Mouse (Mus musculus) megakaryocyte, adult 5-6 weeks (primary cell): ENCODE data around the gene Lgi4. TPM values are rescaled to one million over a fixed set of nuclear protein-coding genes. Genes with fewer than 3 reads are reported as not detected.

ENCODE experiments used
- ATAC-seq: 2 replicates; pipeline ENCODE4 v1.8.0; 2016; ENCODE audit warnings: mild to moderate bottlenecking, inconsistent platforms; ENCODE audit not compliant: poor library complexity, severe bottlenecking
- total RNA-seq, 2 experiments: library from RNA; stranded (forward) in 1 of 2; stranded (reverse) in 1 of 2; fragments of 153-499, 151-499 nt in 1 of 2; fragments of 221-1000, 200-1000 nt in 1 of 2; gene quantifications; 2 replicates each; pipeline versions ENCODE4 v1.2.3 to v1.2.4; 2015 to 2017

Gene Lgi4
- total RNA-seq, 2 experiments from 2014 or later, result 0.07 to 0.13 TPM

DNA sequence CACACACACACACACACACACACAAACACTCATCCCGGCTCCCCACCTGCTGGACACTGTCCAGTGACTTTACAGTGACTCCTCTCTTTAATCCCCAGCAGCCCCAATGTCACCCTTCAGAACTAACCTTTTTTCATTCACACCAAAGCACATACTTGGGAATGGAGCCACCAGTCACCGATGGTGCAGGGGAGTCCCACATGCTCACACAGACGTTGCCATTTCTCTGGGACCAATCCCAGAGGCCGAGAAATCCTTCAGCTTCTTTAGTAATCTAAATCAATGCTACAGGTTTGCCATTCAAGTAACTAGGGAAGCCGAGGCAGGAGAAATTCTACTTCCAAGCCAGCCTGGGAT, 15.5 kb downstream of the Lgi4 start:
- no peak for ATAC-seq

- no peak for ATAC-seq
These were observed 17.4 kb downstream of the Lgi4 start, which contains the start of gene Fxyd3 for GRCm38 (mm10) chr7:31076492-31076891. Gene Fxyd3 (minus strand): TSS chr7:31076704.

DNA sequence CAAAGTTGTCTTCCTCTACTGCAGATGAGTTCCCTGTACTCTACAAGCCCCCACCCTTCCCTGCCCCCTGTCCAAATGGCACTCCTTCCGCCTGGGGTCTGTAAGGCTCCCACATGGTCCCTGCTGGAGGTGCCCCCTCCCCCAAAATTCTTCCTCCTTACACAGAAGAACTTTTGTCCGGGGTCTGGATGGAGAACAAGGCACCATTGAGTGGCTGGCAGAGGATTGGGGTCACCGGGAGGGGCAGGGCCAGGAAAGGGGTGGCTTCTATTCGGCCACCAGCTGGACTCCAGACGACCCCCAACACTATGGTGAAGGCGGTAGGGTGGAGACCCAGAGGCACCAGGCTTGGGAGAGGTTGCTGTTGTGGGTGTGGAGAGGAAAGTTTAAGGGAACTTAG, 18.3 kb downstream of the Lgi4 start:
- no peak for ATAC-seq

- ATAC-seq, result peak; percentile 63
These were observed 18.8 kb downstream of the Lgi4 start for GRCm38 (mm10) chr7:31077885-31078445.

DNA sequence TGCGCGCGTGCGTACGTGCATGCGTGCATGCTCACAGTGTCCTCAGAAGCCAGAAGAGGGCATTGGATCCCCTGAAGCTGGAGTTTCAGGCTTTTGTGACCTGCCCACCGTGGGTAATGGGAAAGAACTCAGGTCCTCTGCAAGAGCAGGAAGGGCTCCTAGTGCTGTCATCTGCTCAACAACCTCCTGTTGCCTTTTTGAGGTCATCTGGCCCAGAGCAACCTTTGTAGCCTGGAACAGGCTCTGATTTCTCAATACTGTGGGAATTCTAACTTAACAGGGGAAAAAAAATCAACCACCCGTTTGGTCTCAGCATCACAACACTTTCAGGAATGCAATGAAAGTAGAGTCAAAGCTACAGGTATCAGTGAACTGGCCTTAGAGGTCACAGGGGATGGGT, 20.5 kb downstream of the Lgi4 start:
- ATAC-seq, result no peak

DNA sequence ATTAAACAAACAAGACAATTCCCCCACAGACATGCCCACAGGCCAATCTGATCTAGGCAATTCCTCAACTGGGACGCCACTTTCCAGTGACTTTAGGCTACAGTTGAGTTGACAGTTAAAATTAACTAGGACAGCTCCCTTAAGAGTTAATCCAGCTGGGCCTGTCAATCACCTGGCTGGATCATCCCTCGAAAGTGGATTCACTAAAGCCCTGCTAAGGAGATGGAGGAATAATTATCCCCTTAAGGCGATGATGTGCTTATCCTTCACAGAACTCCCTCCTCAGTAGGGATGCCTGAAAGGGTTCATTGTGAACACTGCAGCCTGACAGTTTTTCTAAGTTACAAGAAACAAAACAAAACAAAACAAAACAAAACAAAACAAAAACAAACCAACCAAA, 21.5 kb downstream of the Lgi4 start:
- ATAC-seq, result no peak

GRCm38 (mm10) chr7:31081106-31081505, 22.0 kb downstream of the Lgi4 start:
- no peak for ATAC-seq

- ATAC-seq, result no peak
These were observed 23.0 kb downstream of the Lgi4 start for GRCm38 (mm10) chr7:31082106-31082505.

- ATAC-seq, result no peak
These were observed 23.9 kb downstream of the Lgi4 start for GRCm38 (mm10) chr7:31082831-31083588.

DNA sequence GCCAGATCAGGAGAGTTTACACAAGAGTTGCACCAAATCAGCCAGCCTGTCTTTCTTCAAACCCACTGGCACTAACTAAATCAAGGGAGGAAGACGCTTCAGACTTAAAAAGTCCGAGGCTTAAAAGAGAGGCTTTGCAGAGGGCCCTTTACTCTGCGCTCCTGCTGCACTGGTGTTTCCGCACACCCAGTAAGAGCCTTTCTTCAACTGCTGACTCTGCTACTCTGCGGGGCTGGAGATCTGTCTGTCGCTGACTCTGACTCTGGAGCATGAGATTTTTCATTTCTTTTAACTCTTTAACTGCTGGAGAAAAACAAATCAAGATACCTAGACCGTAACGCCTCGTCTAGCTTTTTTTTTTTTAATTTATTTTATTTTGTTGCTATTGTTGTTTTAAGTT, 25.0 kb downstream of the Lgi4 start:
- no peak for ATAC-seq

- no peak for ATAC-seq
These were observed 26.0 kb downstream of the Lgi4 start for GRCm38 (mm10) chr7:31085171-31085570.

DNA sequence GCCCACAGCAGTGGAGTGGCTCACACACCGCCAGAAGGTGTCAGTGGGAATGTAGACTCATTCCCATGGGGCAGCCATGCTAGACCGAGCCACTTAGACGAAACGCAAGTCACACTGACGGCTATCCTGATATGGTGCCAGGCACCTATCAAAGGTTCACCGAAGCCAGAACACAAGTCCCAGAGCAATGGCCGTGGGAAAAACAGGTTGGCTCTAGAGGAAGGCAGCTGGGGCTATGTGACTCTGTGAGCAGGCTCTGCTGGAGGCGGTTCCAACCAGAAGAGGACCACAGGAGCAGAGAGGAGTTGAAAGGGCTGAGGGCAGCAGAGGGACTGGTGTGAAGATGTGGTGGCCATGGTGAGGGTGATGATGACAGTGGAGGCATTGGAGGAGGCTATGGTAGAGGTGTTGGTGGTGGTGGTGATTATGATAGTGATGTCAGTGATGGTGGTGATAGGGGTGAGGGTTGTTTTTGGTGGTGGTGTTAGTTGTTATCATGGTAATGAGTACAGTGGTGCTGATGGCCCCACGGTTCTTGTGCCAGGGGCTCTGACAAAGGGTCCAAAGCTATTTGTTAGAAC, 27.1 kb downstream of the Lgi4 start:
- ATAC-seq, result peak; percentile 38; the same call in 1 of the 2 replicates

DNA sequence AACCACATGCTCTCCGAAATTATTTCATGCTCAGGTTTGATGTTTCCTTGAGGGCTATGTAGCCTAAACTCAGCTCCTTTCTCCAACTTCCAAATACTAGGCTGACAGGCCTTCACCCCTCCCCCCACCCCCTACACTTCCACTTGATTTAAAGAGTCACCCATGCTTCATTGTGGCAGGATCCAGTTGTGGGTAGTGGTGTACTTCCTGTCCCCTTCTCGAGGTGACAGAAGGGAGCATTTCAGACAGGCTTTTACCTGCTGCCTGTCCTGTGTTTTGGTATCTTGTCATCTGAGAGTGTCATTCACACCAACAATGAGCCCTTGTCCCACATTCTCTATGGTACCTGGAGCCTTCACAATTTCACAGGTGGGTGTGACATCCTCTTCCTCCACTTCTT, 28.1 kb downstream of the Lgi4 start:
- no peak for ATAC-seq

GRCm38 (mm10) chr7:31088206-31088605, 29.1 kb downstream of the Lgi4 start:
- ATAC-seq, result no peak

GRCm38 (mm10) chr7:31089721-31090120, 30.6 kb downstream of the Lgi4 start:
- peak; percentile 93 for ATAC-seq

GRCm38 (mm10) chr7:31094774-31095501, 35.8 kb downstream of the Lgi4 start:
- no peak for ATAC-seq

GRCm38 (mm10) chr7:31096892-31097564, 37.9 kb downstream of the Lgi4 start:
- ATAC-seq, result no peak

GRCm38 (mm10) chr7:31097583-31098248, 38.6 kb downstream of the Lgi4 start:
- peak; percentile 98 for ATAC-seq

GRCm38 (mm10) chr7:31098697-31099611, 39.8 kb downstream of the Lgi4 start:
- ATAC-seq, result no peak

GRCm38 (mm10) chr7:31099612-31099982, 40.5 kb downstream of the Lgi4 start:
- ATAC-seq, result no peak
